Mouse (Mus musculus): ENCODE results near the gene Adam12. TPM values are rescaled to one million over a fixed set of nuclear protein-coding genes. Genes with fewer than 3 reads are reported as not detected.
A peak's percentile ranks its signal among the peaks of the same experiment; 100 is the strongest.

Gene Adam12
- polyA plus RNA-seq, 1 experiment from 2014 or later = 3.4 TPM

GRCm38 (mm10) chr7:134115438-134115837 lies 116.5 kb downstream of the Adam12 start:
- no peak overlapping the region for H3K4me3 ChIP-seq (replicated peaks; ENCODE audit: low read depth, low read length)
- H3K4me1 ChIP-seq (ENCODE audit: control insufficient read depth, insufficient read depth, low read length) = no peaks in the 10 kb centered on the region
- H3K9me3 ChIP-seq (ENCODE audit: control insufficient read depth, low read length) = 0 out of 2 replicates have a peak, but pooled peaks cover 3% of the 10 kb centered on the region
- H3K4me2 ChIP-seq (ENCODE audit: low read length) = no peak overlapping the region
- H3K27ac ChIP-seq (replicated peaks; ENCODE audit: low read depth, low read length) = no peak overlapping the region
- H3K36me3 ChIP-seq (ENCODE audit: control insufficient read depth, insufficient read depth, low read length) = no peaks in the 10 kb centered on the region
- no peak for ATAC-seq (ENCODE audit: low FRiP score, low TSS enrichment)
- 92% methylated on average over 8 of the region's 8 CpGs for WGBS
- no peak for DNase-seq
- no peaks in the 10 kb centered on the region for H3K27me3 ChIP-seq (ENCODE audit: control insufficient read depth, insufficient read depth, low read length)
- H3K9ac ChIP-seq (replicated peaks; ENCODE audit: low read length) = no peak overlapping the region

DNA sequence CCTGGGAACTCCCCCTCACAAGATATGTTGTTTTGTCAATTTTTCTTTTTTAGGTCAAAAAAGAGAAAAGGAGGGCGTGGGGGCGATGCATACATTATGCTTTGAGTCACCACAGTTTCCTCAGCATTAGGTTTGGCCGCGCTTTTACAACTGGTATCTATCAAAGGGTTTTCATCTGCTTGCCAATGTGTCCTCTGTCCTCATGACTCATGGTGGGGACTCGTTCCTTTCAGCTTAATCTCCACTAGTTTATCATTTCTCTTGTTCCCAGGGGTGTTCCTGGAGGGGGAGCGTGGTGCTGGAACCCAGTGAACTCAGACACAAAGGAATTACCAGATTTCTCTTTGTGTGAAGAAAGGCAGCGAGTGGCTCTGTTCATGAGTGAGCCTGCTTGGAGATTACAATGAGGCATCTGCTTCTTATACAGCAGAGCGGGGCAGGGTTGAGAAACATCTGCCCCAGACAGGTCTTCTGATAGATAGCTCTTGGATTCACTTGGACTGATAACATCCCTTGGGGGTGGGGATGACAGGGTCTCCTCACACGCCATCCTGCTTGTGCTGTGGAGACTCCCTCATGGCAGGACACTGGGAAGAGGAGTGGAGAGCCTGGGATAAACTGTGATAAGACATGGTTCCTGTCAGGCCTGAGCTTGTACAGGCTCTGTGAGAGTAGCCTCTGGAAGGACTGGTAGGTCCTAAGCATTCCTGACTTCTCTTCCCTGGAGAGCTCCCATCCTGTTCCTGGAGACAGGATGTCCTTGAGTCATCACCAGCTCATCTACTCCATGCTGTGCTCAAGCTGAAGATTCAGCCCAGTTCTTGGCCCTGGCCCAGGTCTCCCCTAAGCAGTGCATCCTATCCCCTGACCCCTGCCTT lies 117.4 kb downstream of the Adam12 start:
- ATAC-seq (ENCODE audit: low FRiP score, low TSS enrichment) = no peak
- H3K9me3 ChIP-seq (ENCODE audit: control insufficient read depth, low read length) = 0 out of 2 replicates have a peak, but pooled peaks cover 3% of the 10 kb centered on the region
- H3K9ac ChIP-seq (replicated peaks; ENCODE audit: low read length) = no peak overlapping the region
- DNase-seq = no peak
- no peaks in the 10 kb centered on the region for H3K4me1 ChIP-seq (ENCODE audit: control insufficient read depth, insufficient read depth, low read length)
- H3K4me3 ChIP-seq (replicated peaks; ENCODE audit: low read depth, low read length) = no peak overlapping the region
- H3K4me2 ChIP-seq (ENCODE audit: low read length) = no peak overlapping the region
- H3K36me3 ChIP-seq (ENCODE audit: control insufficient read depth, insufficient read depth, low read length) = no peaks in the 10 kb centered on the region
- WGBS = 70% methylated on average over 9 of the region's 9 CpGs
- no peaks in the 10 kb centered on the region for H3K27me3 ChIP-seq (ENCODE audit: control insufficient read depth, insufficient read depth, low read length)
- H3K27ac ChIP-seq (replicated peaks; ENCODE audit: low read depth, low read length) = no peak overlapping the region

- no peak overlapping the region for H3K9ac ChIP-seq (replicated peaks; ENCODE audit: low read length)
- ATAC-seq (ENCODE audit: low FRiP score, low TSS enrichment) = no peak
- H3K36me3 ChIP-seq (ENCODE audit: control insufficient read depth, insufficient read depth, low read length) = no peaks in the 10 kb centered on the region
- H3K4me2 ChIP-seq (ENCODE audit: low read length) = no peak overlapping the region
- no peaks in the 10 kb centered on the region for H3K4me1 ChIP-seq (ENCODE audit: control insufficient read depth, insufficient read depth, low read length)
- no peak overlapping the region for H3K4me3 ChIP-seq (replicated peaks; ENCODE audit: low read depth, low read length)
- WGBS = 72% methylated on average over 6 of the region's 6 CpGs
- H3K27ac ChIP-seq (replicated peaks; ENCODE audit: low read depth, low read length) = no peak overlapping the region
- H3K9me3 ChIP-seq (ENCODE audit: control insufficient read depth, low read length) = 0 out of 2 replicates have a peak, but pooled peaks cover 3% of the 10 kb centered on the region
- no peaks in the 10 kb centered on the region for H3K27me3 ChIP-seq (ENCODE audit: control insufficient read depth, insufficient read depth, low read length)
- DNase-seq = no peak
Observed at GRCm38 (mm10) chr7:134113829-134114228, 118.1 kb downstream of the Adam12 start.

- H3K9me3 ChIP-seq (ENCODE audit: control insufficient read depth, low read length) = no peaks in the 10 kb centered on the region
- ATAC-seq (ENCODE audit: low FRiP score, low TSS enrichment) (no peak), DNase-seq (no peak)
- no peak overlapping the region for H3K4me3 ChIP-seq (replicated peaks; ENCODE audit: low read depth, low read length)
- H3K9ac ChIP-seq (replicated peaks; ENCODE audit: low read length) = no peak overlapping the region
- no peaks in the 10 kb centered on the region for H3K27me3 ChIP-seq (ENCODE audit: control insufficient read depth, insufficient read depth, low read length)
- no peaks in the 10 kb centered on the region for H3K36me3 ChIP-seq (ENCODE audit: control insufficient read depth, insufficient read depth, low read length)
- no peak overlapping the region for H3K4me2 ChIP-seq (ENCODE audit: low read length)
- H3K27ac ChIP-seq (replicated peaks; ENCODE audit: low read depth, low read length) = no peak overlapping the region
- H3K4me1 ChIP-seq (ENCODE audit: control insufficient read depth, insufficient read depth, low read length) = no peaks in the 10 kb centered on the region
- 95% methylated on average over 1 of the region's 1 CpGs for WGBS
Observed at GRCm38 (mm10) chr7:134110116-134110515, 121.8 kb downstream of the Adam12 start.

GRCm38 (mm10) chr7:134107849-134108248 lies 124.1 kb downstream of the Adam12 start:
- Histone ChIP-seq H3K27ac (replicated peaks; ENCODE audit: low read depth, low read length) (no peak overlapping the region), H3K9me3 (ENCODE audit: control insufficient read depth, low read length) (no peaks in the 10 kb centered on the region), H3K36me3 (ENCODE audit: control insufficient read depth, insufficient read depth, low read length) (no peaks in the 10 kb centered on the region), H3K4me2 (ENCODE audit: low read length) (no peak overlapping the region), H3K4me1 (ENCODE audit: control insufficient read depth, insufficient read depth, low read length) (no peaks in the 10 kb centered on the region), H3K27me3 (ENCODE audit: control insufficient read depth, insufficient read depth, low read length) (no peaks in the 10 kb centered on the region), H3K9ac (replicated peaks; ENCODE audit: low read length) (no peak overlapping the region), H3K4me3 (replicated peaks; ENCODE audit: low read depth, low read length) (no peak overlapping the region)
- whole genome bisulfite sequencing = 90% methylated on average over 3 of the region's 3 CpGs
- DNase-seq = no peak
- no peak for ATAC-seq (ENCODE audit: low FRiP score, low TSS enrichment)

GRCm38 (mm10) chr7:134099010-134099409 lies 132.9 kb downstream of the Adam12 start:
- H3K9ac ChIP-seq (replicated peaks; ENCODE audit: low read length) = no peak overlapping the region
- peak; percentile 11 for DNase-seq
- H3K4me1 ChIP-seq (ENCODE audit: control insufficient read depth, insufficient read depth, low read length) = no peaks in the 10 kb centered on the region
- H3K4me3 ChIP-seq (replicated peaks; ENCODE audit: low read depth, low read length) = no peak overlapping the region
- no peak overlapping the region for H3K4me2 ChIP-seq (ENCODE audit: low read length)
- H3K27me3 ChIP-seq (ENCODE audit: control insufficient read depth, insufficient read depth, low read length) = no peaks in the 10 kb centered on the region
- H3K36me3 ChIP-seq (ENCODE audit: control insufficient read depth, insufficient read depth, low read length) = no peaks in the 10 kb centered on the region
- ATAC-seq (ENCODE audit: low FRiP score, low TSS enrichment) = no peak
- no peak overlapping the region for H3K27ac ChIP-seq (replicated peaks; ENCODE audit: low read depth, low read length)
- WGBS = 71% methylated on average over 4 of the region's 4 CpGs
- H3K9me3 ChIP-seq (ENCODE audit: control insufficient read depth, low read length) = no peaks in the 10 kb centered on the region

GRCm38 (mm10) chr7:134097861-134098260 lies 134.1 kb downstream of the Adam12 start:
- Histone ChIP-seq H3K36me3 (ENCODE audit: control insufficient read depth, insufficient read depth, low read length) (no peaks in the 10 kb centered on the region), H3K4me2 (ENCODE audit: low read length) (no peak overlapping the region), H3K27me3 (ENCODE audit: control insufficient read depth, insufficient read depth, low read length) (no peaks in the 10 kb centered on the region), H3K4me3 (replicated peaks; ENCODE audit: low read depth, low read length) (no peak overlapping the region), H3K27ac (replicated peaks; ENCODE audit: low read depth, low read length) (no peak overlapping the region), H3K4me1 (ENCODE audit: control insufficient read depth, insufficient read depth, low read length) (no peaks in the 10 kb centered on the region), H3K9ac (replicated peaks; ENCODE audit: low read length) (no peak overlapping the region), H3K9me3 (ENCODE audit: control insufficient read depth, low read length) (no peaks in the 10 kb centered on the region)
- ATAC-seq (ENCODE audit: low FRiP score, low TSS enrichment) = no peak
- WGBS = 97% methylated on average over 2 of the region's 2 CpGs
- DNase-seq = no peak

- H3K36me3 ChIP-seq (ENCODE audit: control insufficient read depth, insufficient read depth, low read length) = no peaks in the 10 kb centered on the region
- whole genome bisulfite sequencing = 49% methylated on average over 2 of the region's 2 CpGs
- H3K4me1 ChIP-seq (ENCODE audit: control insufficient read depth, insufficient read depth, low read length) = no peaks in the 10 kb centered on the region
- no peak overlapping the region for H3K9ac ChIP-seq (replicated peaks; ENCODE audit: low read length)
- H3K27me3 ChIP-seq (ENCODE audit: control insufficient read depth, insufficient read depth, low read length) = no peaks in the 10 kb centered on the region
- ATAC-seq (ENCODE audit: low FRiP score, low TSS enrichment) (no peak), DNase-seq (no peak)
- no peak overlapping the region for H3K4me2 ChIP-seq (ENCODE audit: low read length)
- no peaks in the 10 kb centered on the region for H3K9me3 ChIP-seq (ENCODE audit: control insufficient read depth, low read length)
- H3K27ac ChIP-seq (replicated peaks; ENCODE audit: low read depth, low read length) = no peak overlapping the region
- H3K4me3 ChIP-seq (replicated peaks; ENCODE audit: low read depth, low read length) = no peak overlapping the region
Observed at GRCm38 (mm10) chr7:134093871-134094270, 138.1 kb downstream of the Adam12 start.

DNA sequence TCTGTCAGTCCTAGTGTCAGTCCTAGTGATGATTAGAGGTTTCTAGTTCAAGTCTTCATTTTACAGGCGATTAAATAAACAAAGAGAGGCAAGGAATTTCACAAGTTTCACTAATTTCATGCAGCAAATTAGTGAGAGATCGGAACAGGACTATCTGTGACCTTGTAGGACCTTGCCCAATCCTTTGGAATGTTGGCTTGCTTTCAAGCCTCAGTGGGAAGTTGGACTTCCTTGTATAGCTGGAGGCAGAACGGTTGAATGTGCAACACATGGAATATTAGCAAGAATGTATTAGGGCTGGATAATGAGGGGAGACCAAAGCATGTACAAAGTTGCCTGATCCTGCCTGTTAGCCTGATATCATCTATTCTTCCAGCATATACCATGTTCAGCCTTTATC lies 141.2 kb downstream of the Adam12 start:
- DNase-seq = no peak
- Histone ChIP-seq H3K27ac (replicated peaks; ENCODE audit: low read depth, low read length) (no peak overlapping the region), H3K9me3 (ENCODE audit: control insufficient read depth, low read length) (no peaks in the 10 kb centered on the region), H3K4me1 (ENCODE audit: control insufficient read depth, insufficient read depth, low read length) (no peaks in the 10 kb centered on the region), H3K9ac (replicated peaks; ENCODE audit: low read length) (no peak overlapping the region), H3K4me3 (replicated peaks; ENCODE audit: low read depth, low read length) (no peak overlapping the region), H3K27me3 (ENCODE audit: control insufficient read depth, insufficient read depth, low read length) (no peaks in the 10 kb centered on the region), H3K36me3 (ENCODE audit: control insufficient read depth, insufficient read depth, low read length) (no peaks in the 10 kb centered on the region), H3K4me2 (ENCODE audit: low read length) (no peak overlapping the region)
- whole genome bisulfite sequencing = 83% methylated on average over 3 of the region's 3 CpGs
- no peak for ATAC-seq (ENCODE audit: low FRiP score, low TSS enrichment)

Data from midbrain, embryonic 14.5 days (tissue).